Mouse (Mus musculus) NIH3T3 (cell line): ENCODE measurements at regions not wholly inside any gene's neighbourhood (a gene's known extent, or its start where the extent isn't known, plus 50 kb on each side); places are given as distances from the start of the nearest gene placed in this dataset.

Experiments used
- DNase-seq: peaks from one replicate; pipeline ENCODE4 v3.0.0-alpha.2; 2012; ENCODE audit warnings: low read depth

DNA sequence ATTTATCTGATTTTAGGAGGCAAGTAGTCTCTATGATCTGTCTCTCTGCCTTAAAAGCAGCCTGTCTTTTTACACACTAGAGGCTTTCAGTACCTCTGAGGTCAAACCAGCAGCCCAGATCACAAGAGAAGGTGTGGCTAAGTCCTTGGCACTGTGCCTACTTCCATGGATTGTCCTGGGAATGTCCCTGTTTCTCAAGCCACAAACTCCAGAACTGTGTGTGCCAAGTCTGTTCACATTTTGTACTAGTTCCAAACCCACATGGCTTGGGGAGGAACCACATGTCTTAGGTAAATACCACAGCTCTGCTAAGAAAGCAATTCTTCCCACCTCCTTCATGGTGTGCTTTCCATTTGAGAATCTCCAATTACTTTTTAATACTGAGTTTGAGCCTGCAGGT, 262.9 kb downstream of the Gm17267 start:
- DNase-seq, result peak; percentile 14
